Mouse (Mus musculus): ENCODE data around the gene Kdelr2.

Kdelr2 gene

GRCm38 (mm10) chr5:143400501-143400900 is 3.1 kb upstream of the Kdelr2 start:
- DNase-seq (ENCODE audit: low read depth, low spot score) = no peak

GRCm38 (mm10) chr5:143401556-143401955 is 2.1 kb upstream of the Kdelr2 start:
- peak; percentile 48 for DNase-seq (ENCODE audit: low read depth, low spot score)

- no peak for DNase-seq (ENCODE audit: low read depth, low spot score)
Observed at GRCm38 (mm10) chr5:143404148-143404930, 701 bp downstream of the Kdelr2 start.

- no peak for DNase-seq (ENCODE audit: low read depth, low spot score)
Observed at GRCm38 (mm10) chr5:143405200-143405599, 1.6 kb downstream of the Kdelr2 start.

- DNase-seq (ENCODE audit: low read depth, low spot score) = no peak
Observed at GRCm38 (mm10) chr5:143406548-143406947, 2.9 kb downstream of the Kdelr2 start.

- DNase-seq (ENCODE audit: low read depth, low spot score) = peak; percentile 23
Observed at GRCm38 (mm10) chr5:143409239-143409638, 5.6 kb downstream of the Kdelr2 start.

GRCm38 (mm10) chr5:143410841-143411395 is 7.3 kb downstream of the Kdelr2 start:
- no peak for DNase-seq (ENCODE audit: low read depth, low spot score)

- no peak for DNase-seq (ENCODE audit: low read depth, low spot score)
Observed at GRCm38 (mm10) chr5:143421484-143421883, 17.8 kb downstream of the Kdelr2 start.

- no peak for DNase-seq (ENCODE audit: low read depth, low spot score)
Observed at GRCm38 (mm10) chr5:143422990-143423389, 19.4 kb downstream of the Kdelr2 start.

- peak; percentile 68 for DNase-seq (ENCODE audit: low read depth, low spot score)
Observed at GRCm38 (mm10) chr5:143423899-143424519, 20.4 kb downstream of the Kdelr2 start.

GRCm38 (mm10) chr5:143434421-143434820 is 30.8 kb downstream of the Kdelr2 start:
- peak; percentile 90 for DNase-seq (ENCODE audit: low read depth, low spot score)

GRCm38 (mm10) chr5:143441298-143441697 is 37.7 kb downstream of the Kdelr2 start:
- DNase-seq (ENCODE audit: low read depth, low spot score) = no peak

GRCm38 (mm10) chr5:143441753-143442152 is 38.1 kb downstream of the Kdelr2 start:
- no peak for DNase-seq (ENCODE audit: low read depth, low spot score)

GRCm38 (mm10) chr5:143463671-143464070 is 60.0 kb downstream of the Kdelr2 start:
- no peak for DNase-seq (ENCODE audit: low read depth, low spot score)

GRCm38 (mm10) chr5:143464100-143464756 is 60.6 kb downstream of the Kdelr2 start, which contains the start of gene Daglb:
TSS of gene Daglb (plus strand) at chr5:143464584.
- peak; percentile 95 for DNase-seq (ENCODE audit: low read depth, low spot score)

- no peak for DNase-seq (ENCODE audit: low read depth, low spot score)
Observed at GRCm38 (mm10) chr5:143464757-143465118, 61.1 kb downstream of the Kdelr2 start.

GRCm38 (mm10) chr5:143465156-143466085 is 61.8 kb downstream of the Kdelr2 start:
- DNase-seq (ENCODE audit: low read depth, low spot score) = peak; percentile 10

- no peak for DNase-seq (ENCODE audit: low read depth, low spot score)
Observed at GRCm38 (mm10) chr5:143466891-143467669, 63.4 kb downstream of the Kdelr2 start.

- no peak for DNase-seq (ENCODE audit: low read depth, low spot score)
Observed at GRCm38 (mm10) chr5:143467931-143468330, 64.3 kb downstream of the Kdelr2 start.

GRCm38 (mm10) chr5:143469628-143470027 is 66.0 kb downstream of the Kdelr2 start:
- no peak for DNase-seq (ENCODE audit: low read depth, low spot score)
